Mouse (Mus musculus) olfactory bulb, adult 2 months (tissue): ENCODE results near the gene Rap1gap.

ENCODE experiments used
- CTCF ChIP-seq: fragments of 200-500 bp; IDR thresholded peaks from 2 replicates; pipeline ENCODE4 v1.5.1; 2012; ENCODE audit warnings: low read depth, mild to moderate bottlenecking, low read length, moderate library complexity; ENCODE audit not compliant: insufficient read depth
- POLR2A ChIP-seq: fragments of 200-500 bp; IDR thresholded peaks from 2 replicates; pipeline ENCODE4 v1.6.1; 2012; ENCODE audit warnings: mild to moderate bottlenecking, low read depth, low read length, moderate library complexity; ENCODE audit not compliant: insufficient read depth

- TF ChIP-seq CTCF: no peak
- TF ChIP-seq POLR2A: no peak
Measured at GRCm38 (mm10) chr4:137730757-137731156, 66.2 kb downstream of the Rap1gap start.
